Mouse (Mus musculus) intestine, embryonic 16.5 days (tissue): ENCODE measurements around the gene Pdzd4. TPM values are rescaled to one million over a fixed set of nuclear protein-coding genes. Genes with fewer than 3 reads are reported as not detected.

ENCODE experiments used
- ATAC-seq: fragments of 200-750 bp; cut with Nextera tagmentation; 2 replicates; pipeline ENCODE4 v1.8.0; 2017; ENCODE audit warnings: moderate TSS enrichment, moderate library complexity
- H3K27ac ChIP-seq: fragments of 300-500 bp; sonication (generic); 2 replicates; pipeline ENCODE4 v1.5.1; 2014; ENCODE audit warnings: mild to moderate bottlenecking, low read length
- H3K27me3 ChIP-seq: fragments of 300-500 bp; sonication (generic); replicated peaks from 2 replicates; pipeline ENCODE4 v1.6.1; 2014; ENCODE audit warnings: low read length, control low read depth, mixed read lengths; ENCODE audit not compliant: control insufficient read depth, insufficient read depth
- H3K36me3 ChIP-seq: fragments of 300-500 bp; sonication (generic); 2 replicates; pipeline ENCODE4 v1.6.1; 2014; ENCODE audit warnings: low read length, control low read depth; ENCODE audit not compliant: control insufficient read depth, insufficient read depth
- H3K4me1 ChIP-seq: fragments of 300-500 bp; sonication (generic); 2 replicates; pipeline ENCODE4 v1.6.1; 2014; ENCODE audit warnings: low read length, control low read depth, mixed read lengths; ENCODE audit not compliant: control insufficient read depth, insufficient read depth
- H3K4me2 ChIP-seq: fragments of 300-500 bp; sonication (generic); 2 replicates; pipeline ENCODE4 v1.6.1; 2014; ENCODE audit warnings: low read depth, low read length, control low read depth
- H3K4me3 ChIP-seq: fragments of 300-500 bp; sonication (generic); 2 replicates; pipeline ENCODE4 v1.5.1; 2014; ENCODE audit warnings: mild to moderate bottlenecking, low read length
- H3K9ac ChIP-seq: fragments of 300-500 bp; sonication (generic); 2 replicates; pipeline ENCODE4 v1.6.1; 2014; ENCODE audit warnings: low read depth, low read length
- H3K9me3 ChIP-seq: fragments of 300-500 bp; sonication (generic); 2 replicates; pipeline ENCODE4 v1.6.1; 2016; ENCODE audit warnings: low read length, control low read depth; ENCODE audit not compliant: control insufficient read depth
- WGBS: fragments of 180-500 bp; shearing (Covaris S2); extraction: QIAGEN DNeasy Blood & Tissue Kit; methylation state at CpG from one replicate; pipeline ENCODE4 v1.1.7; 2014; 5-methylcytosine and 5-hydroxymethylcytosine counted together
- polyA plus RNA-seq: library from polyadenylated mRNA; unstranded; fragments of >200 nt; fragmentation: Nextera tagmentation; extraction: Ambion mirVana; gene quantifications from 2 replicates; pipeline ENCODE4 v1.2.1, GENCODE M21; 2015

Gene Pdzd4
- polyA plus RNA-seq, 1 experiment from 2014 or later, result 0.53 TPM

GRCm38 (mm10) chrX:73788501-73788900 lies 36.3 kb downstream of the Pdzd4 start:
- Histone ChIP-seq H3K4me3 (peak overlapping the region; percentile 62), H3K27ac (no peak overlapping the region), H3K4me1 (peaks cover 11% of the 10 kb centered on the region; the same call in 1 of the 2 replicates), H3K9me3 (no peaks in the 10 kb centered on the region), H3K27me3 (no peaks in the 10 kb centered on the region; the same call in 1 of the 2 replicates), H3K36me3 (no peaks in the 10 kb centered on the region), H3K4me2 (peak overlapping the region; percentile 56), H3K9ac (peak overlapping the region; percentile 20; the same call in 1 of the 2 replicates)
- no peak for ATAC-seq
- 76% methylated on average over 1 of the region's 1 CpGs for WGBS

GRCm38 (mm10) chrX:73787225-73787558 lies 37.6 kb downstream of the Pdzd4 start:
- Histone ChIP-seq H3K4me3 (peak overlapping the region; percentile 62), H3K4me2 (peak overlapping the region; percentile 56), H3K4me1 (peaks cover 11% of the 10 kb centered on the region; the same call in 1 of the 2 replicates), H3K9me3 (no peaks in the 10 kb centered on the region), H3K36me3 (no peaks in the 10 kb centered on the region), H3K27ac (peak overlapping the region; percentile 63), H3K27me3 (no peaks in the 10 kb centered on the region; the same call in 1 of the 2 replicates), H3K9ac (peak overlapping the region; percentile 78)
- WGBS, result 17% methylated on average over 21 of the region's 22 CpGs
- ATAC-seq, result peak; percentile 41

DNA sequence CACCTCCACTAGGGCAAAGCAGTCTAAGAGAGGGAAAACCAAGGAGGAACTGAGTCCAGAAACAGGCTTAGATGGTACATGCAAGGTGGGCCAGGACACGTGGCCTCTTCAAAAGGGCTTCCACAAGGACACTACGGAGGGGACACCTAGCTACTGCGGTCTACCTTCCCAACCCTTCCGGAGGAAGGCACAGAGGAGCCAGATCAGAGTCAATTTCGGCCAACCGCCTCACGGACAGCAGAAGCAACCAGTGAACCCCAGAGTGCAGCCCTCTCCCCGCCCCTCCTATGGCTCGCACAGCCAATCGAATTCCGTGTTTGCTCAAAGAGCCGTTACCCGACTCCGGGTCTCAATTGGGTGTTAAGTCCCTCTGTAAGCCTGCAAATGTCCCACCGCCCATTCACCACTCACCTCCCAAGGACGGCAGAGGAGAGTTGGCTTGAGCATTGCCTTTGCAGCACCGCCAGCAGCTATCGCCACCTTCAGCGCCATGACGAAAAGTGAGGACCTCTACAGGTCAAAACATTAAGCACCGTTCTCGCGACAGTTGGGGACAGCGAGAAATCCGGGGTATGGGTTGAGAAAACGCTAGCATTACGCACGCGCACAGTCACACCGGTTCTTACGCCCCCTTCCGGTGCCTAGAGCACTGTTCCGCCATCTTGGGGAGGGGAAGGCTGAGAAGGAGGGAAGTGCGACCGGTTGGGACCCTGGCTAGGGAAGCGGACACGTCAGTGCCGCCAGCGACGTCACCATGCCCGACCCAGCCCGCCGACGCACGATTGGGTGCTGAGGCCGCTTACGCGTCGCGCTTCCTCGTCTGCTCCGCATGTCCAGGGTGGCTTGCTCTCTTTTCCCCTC lies 38.2 kb downstream of the Pdzd4 start, which contains the start of the genes Idh3g and Ssr4:
TSS of gene Idh3g (minus strand) at position 534 of the 861 bp plus-strand sequence.
TSS of gene Ssr4 (plus strand) at position 665 of the 861 bp plus-strand sequence.
- 11% methylated on average over 49 of the region's 52 CpGs for WGBS
- Histone ChIP-seq H3K36me3 (no peaks in the 10 kb centered on the region), H3K4me1 (peaks cover 11% of the 10 kb centered on the region; the same call in 1 of the 2 replicates), H3K27ac (peak within 1 kb of the TSS; percentile 86), H3K27me3 (no peaks in the 10 kb centered on the region; the same call in 1 of the 2 replicates), H3K9ac (peak within 1 kb of the TSS; percentile 78), H3K4me3 (peak within 1 kb of the TSS; percentile 62), H3K4me2 (peak within 1 kb of the TSS; percentile 67), H3K9me3 (no peaks in the 10 kb centered on the region)
- peak; percentile 97 for ATAC-seq

GRCm38 (mm10) chrX:73785666-73786065 lies 39.1 kb downstream of the Pdzd4 start:
- ATAC-seq, result no peak
- Histone ChIP-seq H3K9ac (peak overlapping the region; percentile 68), H3K27ac (peak overlapping the region; percentile 86; the same call in 1 of the 2 replicates), H3K4me2 (peak overlapping the region; percentile 67), H3K36me3 (peaks cover 4% of the 10 kb centered on the region; the same call in 1 of the 2 replicates), H3K27me3 (no peaks in the 10 kb centered on the region; the same call in 1 of the 2 replicates), H3K4me1 (peaks cover 11% of the 10 kb centered on the region; the same call in 1 of the 2 replicates), H3K4me3 (peak overlapping the region; percentile 62), H3K9me3 (no peaks in the 10 kb centered on the region)

DNA sequence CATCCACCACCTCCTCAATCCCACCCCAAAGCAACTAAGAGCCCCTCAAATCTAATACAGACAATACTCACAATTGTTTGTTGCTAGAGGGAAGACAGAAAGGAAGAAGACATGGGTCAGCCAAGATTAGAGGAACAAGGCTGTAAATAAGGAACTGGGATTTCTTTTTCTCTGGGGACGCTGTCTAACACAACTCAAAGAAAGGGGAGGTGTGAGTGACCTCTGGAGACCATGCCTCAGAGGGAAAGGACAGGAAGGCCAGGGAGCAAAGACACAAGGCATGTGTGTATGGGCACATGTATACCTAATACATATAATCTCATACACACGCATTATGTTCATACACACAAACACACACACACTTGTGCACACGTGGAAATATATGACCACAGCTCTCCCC lies 42.5 kb downstream of the Pdzd4 start:
- no peak for ATAC-seq
- H3K9ac ChIP-seq, result no peak overlapping the region
- peaks cover 7% of the 10 kb centered on the region; the same call in 1 of the 2 replicates for H3K36me3 ChIP-seq
- no peak overlapping the region for H3K4me2 ChIP-seq
- H3K27ac ChIP-seq, result no peak overlapping the region
- H3K9me3 ChIP-seq, result no peaks in the 10 kb centered on the region
- peaks cover 4% of the 10 kb centered on the region; the same call in 1 of the 2 replicates for H3K4me1 ChIP-seq
- H3K4me3 ChIP-seq, result no peak overlapping the region
- 91% methylated on average over 3 of the region's 3 CpGs for WGBS
- no peaks in the 10 kb centered on the region; the same call in 1 of the 2 replicates for H3K27me3 ChIP-seq

GRCm38 (mm10) chrX:73774802-73775483 lies 49.8 kb downstream of the Pdzd4 start:
- Histone ChIP-seq H3K27ac (no peak overlapping the region), H3K9ac (no peak overlapping the region), H3K36me3 (0 out of 2 replicates have a peak, but pooled peaks cover under 1% of the 10 kb centered on the region), H3K4me3 (no peak overlapping the region), H3K9me3 (no peaks in the 10 kb centered on the region), H3K27me3 (no peaks in the 10 kb centered on the region), H3K4me2 (no peak overlapping the region), H3K4me1 (0 out of 2 replicates have a peak, but pooled peaks cover 7% of the 10 kb centered on the region)
- peak; percentile 69 for ATAC-seq
- 71% methylated on average over 10 of the region's 10 CpGs for WGBS

- Histone ChIP-seq H3K27ac (no peak within 1 kb of the TSS), H3K4me2 (no peak within 1 kb of the TSS), H3K9ac (no peak within 1 kb of the TSS), H3K4me3 (no peak within 1 kb of the TSS), H3K4me1 (0 out of 2 replicates have a peak, but pooled peaks cover 7% of the 10 kb centered on the region), H3K9me3 (no peaks in the 10 kb centered on the region), H3K36me3 (no peaks in the 10 kb centered on the region), H3K27me3 (no peaks in the 10 kb centered on the region)
- ATAC-seq, result peak; percentile 32
- 30% methylated on average over 9 of the region's 9 CpGs for WGBS
These were observed 50.5 kb downstream of the Pdzd4 start, which contains the start of gene Srpk3 for GRCm38 (mm10) chrX:73774168-73774760. Gene Srpk3, plus strand, starts transcription at chrX:73774405.

DNA sequence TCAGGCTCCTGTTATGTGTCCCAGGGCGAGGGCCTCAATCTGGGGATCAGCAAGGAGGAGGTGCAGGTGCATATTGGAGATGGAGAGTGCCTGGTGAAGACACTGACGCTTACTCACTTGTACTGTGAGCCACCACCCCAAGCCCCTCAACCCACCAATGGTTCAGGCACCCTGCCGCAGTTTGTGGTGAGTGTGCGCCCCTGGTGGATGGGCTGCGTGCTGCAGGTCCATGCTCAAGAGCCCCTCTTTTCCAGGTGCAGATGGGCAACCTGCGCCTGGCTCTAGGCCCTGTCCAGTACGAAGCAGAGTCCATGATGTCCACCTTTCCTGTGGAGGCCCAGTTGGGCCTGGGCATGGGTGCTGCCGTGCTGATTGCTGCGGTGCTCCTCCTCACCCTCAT lies 57.5 kb downstream of the Pdzd4 start:
- Histone ChIP-seq H3K36me3 (no peaks in the 10 kb centered on the region), H3K4me2 (no peak overlapping the region), H3K4me1 (no peaks in the 10 kb centered on the region), H3K9me3 (no peaks in the 10 kb centered on the region), H3K27me3 (no peaks in the 10 kb centered on the region), H3K4me3 (no peak overlapping the region), H3K9ac (no peak overlapping the region), H3K27ac (no peak overlapping the region)
- WGBS, result 56% methylated on average over 9 of the region's 9 CpGs
- no peak for ATAC-seq

- Histone ChIP-seq H3K4me2 (no peak overlapping the region), H3K9me3 (no peaks in the 10 kb centered on the region), H3K36me3 (no peaks in the 10 kb centered on the region), H3K9ac (no peak overlapping the region), H3K4me3 (no peak overlapping the region), H3K27me3 (no peaks in the 10 kb centered on the region), H3K27ac (no peak overlapping the region), H3K4me1 (no peaks in the 10 kb centered on the region)
- ATAC-seq, result no peak
- WGBS, result 81% methylated on average over 1 of the region's 1 CpGs
These were observed 59.5 kb downstream of the Pdzd4 start for GRCm38 (mm10) chrX:73765311-73765710.
